Mouse (Mus musculus): ENCODE measurements around the gene Nrap. TPM values are rescaled to one million over a fixed set of nuclear protein-coding genes. Genes with fewer than 3 reads are reported as not detected.
A peak's percentile ranks its signal among the peaks of the same experiment; 100 is the strongest.

The Nrap gene
- polyA plus RNA-seq, 1 experiment, result 0.11 TPM

DNA sequence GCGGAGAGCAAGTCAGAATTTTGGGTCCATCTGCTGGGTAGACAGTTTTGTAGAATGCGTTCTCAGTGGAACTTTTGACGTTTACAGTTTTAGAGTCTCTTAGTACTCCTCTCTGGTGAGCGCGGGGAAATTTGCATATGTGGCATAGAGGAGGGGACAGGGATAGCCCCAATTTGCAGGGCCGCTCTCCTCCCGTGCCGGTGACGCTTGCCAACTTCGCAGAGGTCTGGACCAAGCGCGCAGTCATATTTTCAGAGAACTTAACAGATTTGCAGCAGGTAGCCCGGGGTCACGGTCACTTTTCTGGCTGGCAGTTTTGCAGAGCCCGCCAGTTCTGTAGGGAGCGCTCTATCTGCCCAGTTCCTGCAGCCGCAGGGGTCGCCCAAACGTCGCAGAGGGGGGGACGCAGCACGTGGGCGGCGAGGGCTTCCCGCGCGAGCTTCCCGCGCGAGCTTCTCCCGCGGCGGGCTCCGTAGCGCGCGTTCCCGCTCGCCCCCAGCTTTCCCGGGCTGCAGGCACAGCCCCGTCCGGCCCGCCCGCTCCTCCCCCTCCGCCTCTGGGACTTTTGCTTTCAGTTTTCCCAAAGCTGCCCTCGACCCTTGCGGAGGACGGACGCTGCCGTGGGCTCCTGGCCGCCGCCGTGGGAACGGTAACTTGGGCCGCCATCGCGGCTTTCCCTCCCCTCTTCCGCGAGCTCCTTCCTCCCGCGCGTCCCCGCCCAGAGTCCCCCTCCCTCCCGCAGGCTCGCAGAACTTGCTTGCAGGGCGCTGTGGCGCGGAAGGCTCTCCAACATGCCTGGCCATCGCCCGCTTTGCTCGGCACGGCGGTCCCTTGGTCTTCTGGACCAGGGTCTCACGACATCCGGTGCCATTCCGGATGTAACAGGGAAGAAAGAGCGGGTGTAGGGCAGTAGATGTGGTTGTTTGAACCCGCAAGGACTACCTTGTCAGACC is 7.1 kb upstream of the Nrap start, which contains the start of gene Casp7:
Gene Casp7 (plus strand): TSS at position 461 of the 953 bp plus-strand sequence.
- DNase-seq (ENCODE audit: low spot score), result peak; percentile 55

DNA sequence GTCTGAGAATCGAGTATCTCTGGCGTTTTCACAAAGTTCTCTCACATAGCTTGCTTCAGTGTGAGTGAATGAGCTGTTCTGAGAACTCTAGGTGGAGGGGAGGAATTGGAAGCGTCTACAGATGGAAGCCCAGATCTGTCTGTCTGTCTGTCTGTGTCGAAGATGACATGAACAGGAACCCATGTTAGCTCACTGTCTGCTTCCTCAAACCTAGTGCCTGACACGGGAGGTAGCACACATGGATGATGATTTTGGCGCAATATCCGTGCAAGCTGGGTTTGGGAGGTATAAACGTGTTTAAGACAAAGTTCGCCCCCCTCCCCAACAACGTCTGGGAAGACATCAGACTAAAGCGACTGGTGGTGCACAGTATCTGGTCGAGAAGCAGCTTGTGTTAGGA is 6.4 kb upstream of the Nrap start:
- DNase-seq (ENCODE audit: low spot score), result no peak

DNA sequence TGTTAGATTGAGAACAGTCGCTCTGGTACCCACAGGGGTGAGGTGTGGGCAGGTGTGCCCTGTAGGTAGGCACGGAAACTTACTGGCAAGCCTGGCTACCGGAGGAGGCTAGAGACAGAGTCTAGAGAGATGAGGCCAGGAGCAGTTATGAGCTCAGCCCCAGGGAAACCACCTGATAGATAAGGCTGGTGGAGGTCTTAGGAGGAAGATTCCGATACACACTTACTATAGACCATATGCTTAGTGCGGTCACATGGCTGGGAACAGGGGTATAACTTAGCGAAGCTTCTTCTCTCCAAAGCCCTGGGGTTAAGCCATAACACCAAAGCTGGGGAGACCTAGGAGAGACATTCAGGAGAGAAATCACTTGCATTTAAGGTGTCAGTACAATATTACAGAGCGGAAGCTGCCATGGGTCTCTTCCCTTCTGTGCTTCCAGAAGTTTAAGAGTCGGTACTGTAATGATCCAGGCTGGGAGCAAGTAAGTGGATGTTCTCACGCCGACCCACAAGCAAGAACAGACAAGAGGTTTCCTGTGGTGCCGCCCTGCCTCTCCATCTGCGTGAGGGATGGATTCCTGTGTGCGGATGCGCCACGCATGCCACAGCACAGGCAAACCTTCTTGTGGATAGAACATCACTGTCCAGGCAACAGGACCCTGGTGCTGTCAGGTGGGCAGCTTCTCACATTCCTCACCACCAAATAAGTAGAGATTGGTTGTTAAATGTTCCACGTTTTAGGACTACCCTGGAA is 5.5 kb upstream of the Nrap start:
- DNase-seq (ENCODE audit: low spot score), result no peak

DNA sequence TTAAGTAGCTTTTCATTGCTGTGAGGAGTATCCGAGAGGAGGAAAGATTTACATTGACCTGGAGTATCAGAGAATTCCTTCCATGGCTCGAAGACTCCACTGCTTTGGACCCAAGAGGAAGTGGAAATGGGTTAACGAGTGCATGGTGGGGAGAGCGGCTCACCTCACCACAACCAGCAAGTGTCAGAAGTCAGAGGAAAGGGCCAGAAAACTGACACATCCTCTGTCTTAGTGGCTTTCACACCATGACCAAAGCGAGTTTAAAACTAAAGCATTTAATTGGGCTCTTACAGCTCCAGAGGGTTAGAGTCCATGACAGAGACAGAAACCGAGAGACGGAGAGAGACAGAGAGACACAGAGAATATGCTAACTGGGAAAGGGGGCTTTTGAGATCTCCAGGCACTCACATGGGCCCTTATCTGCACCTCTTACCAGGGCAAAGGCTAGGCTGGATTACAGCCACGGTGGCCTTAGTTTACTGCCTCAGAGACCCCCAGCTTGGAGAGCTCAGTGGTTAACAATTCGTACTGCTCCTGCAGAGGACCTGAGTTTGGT is 3.6 kb upstream of the Nrap start:
- DNase-seq (ENCODE audit: low spot score), result no peak

DNA sequence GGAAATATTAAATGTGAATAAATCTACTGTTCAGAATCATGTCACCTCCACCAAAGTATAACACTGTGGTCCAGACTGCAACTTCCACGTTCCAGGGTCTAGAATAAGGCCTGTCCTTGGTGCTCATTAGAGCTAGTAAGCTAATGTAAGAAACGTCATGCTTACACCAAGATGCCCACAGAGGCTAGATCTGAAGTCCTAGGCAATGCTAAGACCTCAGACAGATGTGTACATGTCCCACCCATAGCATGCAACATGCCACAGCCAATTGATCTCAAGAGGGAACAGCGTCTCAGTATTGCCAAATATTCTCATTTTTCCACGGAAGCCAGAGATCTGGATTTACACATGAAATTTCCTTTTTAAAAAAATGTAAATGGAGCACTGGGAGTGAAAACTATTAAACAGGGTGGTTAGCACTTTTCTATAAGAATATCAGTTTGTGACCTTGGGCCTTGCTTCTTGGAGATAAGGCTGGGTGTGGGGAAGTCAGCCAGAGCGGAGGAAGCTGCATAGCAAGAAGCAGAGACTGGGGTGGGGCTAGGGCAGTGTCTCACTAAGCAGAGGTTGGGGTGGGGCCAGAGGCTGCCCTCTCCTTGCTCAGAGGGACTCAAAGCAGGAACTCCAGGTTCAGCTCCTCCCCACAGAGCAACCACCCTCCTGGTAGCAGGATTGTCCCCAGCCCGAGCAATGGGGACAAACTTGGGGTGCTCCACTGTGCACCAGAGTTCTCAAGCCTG is 1.6 kb upstream of the Nrap start:
- no peak for DNase-seq (ENCODE audit: low spot score)

DNA sequence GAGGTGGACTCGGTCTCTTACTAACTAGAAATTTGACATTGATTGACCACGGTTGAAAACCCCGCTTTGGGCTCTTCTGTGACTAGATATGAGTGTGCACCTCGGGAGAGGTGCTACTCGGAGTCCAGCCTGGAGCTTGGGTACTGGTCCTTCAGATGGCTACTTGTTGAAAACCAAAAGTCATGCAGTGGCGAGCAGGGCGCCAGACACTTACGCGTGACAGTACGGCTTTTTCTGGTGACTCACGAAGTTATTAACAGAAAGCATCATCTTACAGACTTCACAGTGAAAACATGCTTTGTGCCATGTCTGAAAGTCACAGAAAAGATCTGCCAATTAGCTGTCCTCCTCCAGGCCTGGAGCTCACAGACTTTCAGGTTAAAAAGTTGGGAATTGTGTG is 661 bp downstream of the Nrap start:
- DNase-seq (ENCODE audit: low spot score), result no peak

DNA sequence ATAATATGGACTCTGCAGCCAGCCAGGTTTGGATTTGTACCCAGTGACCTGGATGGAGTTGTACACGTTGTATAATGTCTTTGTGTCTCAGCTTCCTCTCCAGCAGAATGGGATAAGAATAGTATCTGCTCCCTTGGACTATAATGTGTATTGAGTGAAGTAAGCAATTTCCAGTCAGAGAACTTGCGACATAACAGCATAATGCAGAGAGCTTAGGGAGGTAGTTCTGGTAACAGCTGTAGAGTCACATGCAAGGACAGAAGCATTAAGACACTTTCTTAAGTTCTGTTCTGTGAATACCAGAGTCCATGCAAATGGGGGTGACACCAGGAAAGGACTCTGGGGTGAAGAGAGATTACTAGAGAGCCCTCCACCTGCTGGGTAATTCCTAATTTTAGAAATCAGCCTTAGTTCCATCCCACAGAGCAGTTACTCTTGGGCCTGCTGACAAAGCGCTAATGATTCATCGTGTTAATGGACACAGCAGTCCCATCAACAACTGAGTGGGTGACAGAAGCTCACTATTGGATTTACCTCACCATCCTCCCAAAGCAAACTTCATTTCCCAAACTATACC is 2.0 kb downstream of the Nrap start:
- no peak for DNase-seq (ENCODE audit: low spot score)

DNA sequence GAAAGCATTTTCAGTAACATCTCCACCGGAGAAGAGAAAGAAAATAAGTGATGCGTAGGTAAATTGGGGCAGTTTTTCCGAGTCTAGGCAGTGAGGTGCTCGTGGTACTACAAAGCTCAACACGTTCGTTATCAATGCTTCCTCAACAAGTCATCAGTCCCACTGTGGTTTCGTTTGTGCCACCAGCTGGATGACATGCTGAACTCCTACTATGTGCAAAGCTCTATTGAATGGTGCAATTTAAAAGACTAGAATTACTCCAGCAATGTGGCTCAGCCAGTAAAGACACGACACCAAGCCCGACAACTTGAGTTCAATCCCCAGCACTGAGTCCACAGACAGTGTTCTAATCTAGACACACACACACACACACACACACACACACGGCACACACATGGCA is 3.7 kb downstream of the Nrap start:
- no peak for DNase-seq (ENCODE audit: low spot score)

DNA sequence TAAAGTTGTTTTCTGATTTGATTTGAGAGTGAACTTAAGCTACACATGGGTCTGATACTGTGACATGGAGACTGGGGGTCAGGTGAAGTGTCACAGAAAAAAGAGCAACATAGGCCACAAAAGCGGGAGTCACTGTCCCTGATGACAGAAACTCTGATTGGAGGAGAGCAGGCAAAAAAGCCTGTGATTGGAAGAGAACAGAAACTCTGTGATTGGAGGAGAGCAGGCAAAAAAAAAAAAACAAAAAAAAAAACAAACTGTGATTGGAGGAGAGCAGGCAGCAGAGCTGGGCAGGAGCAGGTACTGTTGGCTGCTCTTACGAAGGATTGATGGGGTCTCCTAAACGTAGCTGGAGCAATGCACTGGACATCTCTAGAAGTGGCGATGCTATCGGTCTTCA is 4.3 kb downstream of the Nrap start:
- DNase-seq (ENCODE audit: low spot score), result no peak

DNA sequence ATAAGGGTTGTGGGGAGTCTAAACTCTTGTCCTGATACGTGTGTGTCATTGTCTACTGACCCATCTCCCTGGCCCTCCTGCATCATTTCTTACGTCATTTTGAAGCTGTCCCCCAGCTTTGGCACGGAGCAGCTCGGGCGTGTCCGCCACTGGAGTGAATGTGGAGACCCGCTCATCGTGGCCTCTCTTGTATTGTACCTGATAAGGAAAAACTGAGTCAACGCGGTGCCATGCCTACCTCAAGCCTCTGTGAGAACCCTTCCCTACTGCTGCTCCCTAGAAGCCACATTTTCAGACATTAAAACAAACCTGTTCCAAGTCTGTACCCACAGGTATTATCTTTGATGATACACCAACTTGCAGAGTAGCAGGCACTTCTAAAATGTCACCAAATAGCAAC is 8.4 kb downstream of the Nrap start:
- no peak for DNase-seq (ENCODE audit: low spot score)

DNA sequence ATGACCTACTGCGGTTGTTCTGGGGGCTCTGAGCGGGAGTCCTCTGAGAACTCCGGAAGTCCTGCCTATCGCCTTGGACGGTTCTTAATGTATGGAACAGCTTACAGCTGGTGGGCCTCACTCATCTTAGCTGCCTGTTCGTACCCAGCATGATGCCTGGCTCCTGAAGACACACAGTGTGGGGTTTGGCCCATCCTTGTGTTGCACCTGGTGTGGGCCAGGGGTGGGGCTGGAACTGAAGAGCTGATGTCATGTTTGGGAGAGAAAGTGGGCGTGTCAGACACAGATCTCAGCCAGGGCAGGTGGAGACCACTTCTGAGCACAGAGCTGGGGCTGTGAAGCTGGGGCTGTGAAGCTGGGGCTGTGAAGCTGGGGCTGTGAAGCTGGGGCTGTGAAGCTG is 9.5 kb downstream of the Nrap start:
- no peak for DNase-seq (ENCODE audit: low spot score)

DNA sequence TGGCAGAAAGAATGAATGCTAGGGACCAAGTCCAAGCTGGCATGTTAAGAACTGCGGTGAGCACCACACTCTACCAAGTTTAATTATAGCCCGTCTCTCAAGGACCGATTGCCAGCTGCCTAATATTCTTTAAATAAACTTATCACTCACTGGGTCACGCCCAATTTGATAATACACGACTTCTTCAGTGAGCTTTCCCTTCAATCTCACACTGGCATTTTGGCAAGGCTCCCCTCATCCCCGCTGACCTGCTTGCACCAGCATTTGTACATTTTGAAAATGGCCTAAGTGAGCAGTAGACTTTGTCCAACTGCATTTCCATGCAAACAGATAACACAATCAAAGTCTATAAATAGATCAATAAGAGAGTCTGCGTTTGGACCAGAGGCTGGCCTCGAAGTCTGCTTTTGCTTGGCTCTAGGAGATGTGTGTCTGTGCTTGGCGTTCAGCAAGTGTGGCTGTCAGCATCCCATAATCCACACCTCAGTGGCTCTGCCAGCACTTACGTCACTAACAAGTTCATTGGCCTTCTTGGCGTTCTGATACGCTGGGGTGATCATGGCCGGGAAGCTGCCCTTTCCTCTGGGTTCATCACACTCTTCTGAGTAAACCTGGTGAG is 11.2 kb downstream of the Nrap start:
- no peak for DNase-seq (ENCODE audit: low spot score)

DNA sequence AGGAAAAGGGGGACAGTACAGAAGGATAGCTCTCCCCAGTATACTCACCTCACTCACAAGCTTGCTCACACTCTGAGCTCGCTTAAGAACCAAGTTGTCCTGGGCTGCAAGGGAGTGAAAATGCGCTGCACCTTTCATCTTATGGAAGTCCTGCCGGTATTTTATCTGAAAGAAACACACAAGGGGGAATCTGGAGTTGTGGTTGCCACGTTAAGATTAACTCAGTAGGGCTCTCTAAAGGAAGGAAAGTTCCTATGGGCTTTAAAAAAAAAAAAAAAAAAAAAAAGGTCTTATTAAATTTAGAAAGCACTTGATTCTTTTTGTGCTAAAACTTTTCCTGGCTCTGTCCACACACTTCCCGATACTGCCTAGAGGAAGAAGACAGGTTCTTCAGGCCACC is 11.8 kb downstream of the Nrap start:
- DNase-seq (ENCODE audit: low spot score), result no peak

DNA sequence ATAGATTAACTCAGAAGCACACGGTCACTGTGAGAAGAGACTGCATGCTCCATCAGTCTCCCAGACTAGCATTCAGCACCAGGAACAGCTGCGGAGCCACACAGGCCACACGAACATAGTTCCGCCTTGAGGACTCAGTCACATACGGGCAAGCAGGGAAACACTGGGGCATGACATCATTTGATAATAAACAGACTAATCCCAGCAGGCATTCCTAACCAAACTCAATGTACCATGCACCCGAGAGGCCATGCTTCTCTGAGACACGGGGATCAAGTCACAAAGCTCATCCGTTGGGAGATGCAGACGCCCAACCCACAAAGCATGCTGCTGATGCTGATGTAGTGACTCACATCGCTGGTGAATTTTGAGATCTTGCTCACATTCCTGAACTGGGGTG is 15.8 kb downstream of the Nrap start:
- DNase-seq (ENCODE audit: low spot score), result no peak

DNA sequence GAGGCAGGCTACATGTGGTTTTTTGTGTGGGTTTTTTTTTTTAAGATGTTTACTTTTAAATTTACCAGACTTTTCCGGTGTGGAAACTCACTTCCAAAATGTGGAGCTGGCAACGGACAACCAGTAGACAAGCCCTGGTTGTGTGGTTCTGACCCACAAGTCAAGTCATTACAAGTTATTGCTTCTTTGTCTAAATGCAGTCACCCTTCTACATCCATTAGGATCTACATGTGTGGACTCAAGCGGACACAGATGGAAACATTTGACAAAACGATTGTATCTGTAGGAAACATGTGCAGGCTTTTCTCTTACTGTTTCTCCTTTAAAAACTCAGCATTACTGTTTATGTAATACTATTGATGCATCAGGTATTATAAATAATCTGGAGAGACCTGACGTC is 16.6 kb downstream of the Nrap start:
- DNase-seq (ENCODE audit: low spot score), result no peak

DNA sequence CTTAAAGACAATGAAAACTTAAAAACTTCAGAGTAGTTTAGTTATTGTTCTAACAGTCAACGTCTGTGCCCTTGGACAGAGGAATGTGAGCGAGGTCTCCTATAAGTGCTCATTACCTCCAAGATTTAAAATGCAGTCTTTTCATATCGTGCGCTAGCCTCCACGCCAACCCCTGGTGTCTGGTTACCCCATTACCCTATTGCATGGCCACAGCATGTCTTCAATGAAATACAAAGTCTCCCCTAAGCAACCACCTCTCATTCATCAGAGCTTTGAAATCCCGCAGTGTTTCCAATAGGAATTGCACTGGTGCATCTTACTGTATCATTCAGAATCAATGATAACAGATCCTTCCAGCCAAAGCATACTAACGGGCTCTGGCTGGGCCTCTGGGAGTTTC is 17.6 kb downstream of the Nrap start:
- no peak for DNase-seq (ENCODE audit: low spot score)

DNA sequence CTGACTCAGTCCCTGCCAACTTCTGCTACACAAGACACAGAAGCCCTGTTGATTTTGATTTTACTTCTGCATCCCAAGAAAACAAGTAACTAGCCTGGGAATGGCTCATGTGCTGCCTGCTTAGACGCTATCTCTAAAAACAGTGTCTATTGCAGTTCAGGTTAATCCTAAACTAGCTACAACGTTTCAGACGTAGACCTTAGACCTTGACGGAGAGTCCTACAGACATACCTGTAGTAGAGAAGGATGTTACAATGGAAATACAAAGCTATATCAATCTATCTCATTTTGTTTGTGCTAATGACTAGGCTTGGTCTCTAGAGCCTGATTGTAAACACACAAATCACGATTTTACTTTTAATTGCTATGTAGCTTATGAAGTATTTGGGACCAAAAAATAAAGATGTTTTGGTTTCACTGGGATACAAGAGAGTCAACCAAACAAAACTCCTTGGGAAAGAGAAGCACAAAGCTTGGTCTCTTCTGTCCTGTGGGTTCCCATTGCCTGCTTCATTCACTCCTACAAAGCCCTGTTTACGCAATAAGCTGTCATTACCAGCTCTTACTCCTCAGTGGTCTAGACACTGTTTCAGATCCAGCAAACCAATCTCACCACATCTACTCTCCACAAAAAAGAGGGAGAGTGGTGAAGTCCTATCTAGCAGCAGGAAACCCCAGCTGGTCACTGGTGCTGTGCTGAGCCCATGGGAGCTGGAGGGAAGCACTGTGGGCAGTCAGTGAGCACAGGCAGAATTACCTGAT is 19.3 kb downstream of the Nrap start:
- no peak for DNase-seq (ENCODE audit: low spot score)

DNA sequence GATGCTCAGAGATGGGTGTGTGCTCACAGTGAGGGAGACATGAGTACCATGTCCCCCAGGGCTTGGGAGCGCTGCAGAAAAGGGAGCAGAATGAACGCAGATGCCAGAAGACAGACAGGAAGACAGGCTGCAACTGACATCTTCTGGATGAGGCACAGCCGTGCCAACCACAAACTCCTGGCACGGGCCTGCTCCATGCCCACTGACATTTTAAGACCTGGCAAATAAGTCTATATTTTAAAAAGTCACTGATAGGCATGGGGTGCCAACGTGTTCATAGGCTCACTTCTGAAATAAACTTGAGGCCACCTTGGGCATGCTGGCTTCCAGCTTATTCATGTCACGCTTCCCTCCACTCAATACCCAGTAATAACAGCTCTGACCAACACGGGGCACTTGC is 20.9 kb downstream of the Nrap start:
- no peak for DNase-seq (ENCODE audit: low spot score)

DNA sequence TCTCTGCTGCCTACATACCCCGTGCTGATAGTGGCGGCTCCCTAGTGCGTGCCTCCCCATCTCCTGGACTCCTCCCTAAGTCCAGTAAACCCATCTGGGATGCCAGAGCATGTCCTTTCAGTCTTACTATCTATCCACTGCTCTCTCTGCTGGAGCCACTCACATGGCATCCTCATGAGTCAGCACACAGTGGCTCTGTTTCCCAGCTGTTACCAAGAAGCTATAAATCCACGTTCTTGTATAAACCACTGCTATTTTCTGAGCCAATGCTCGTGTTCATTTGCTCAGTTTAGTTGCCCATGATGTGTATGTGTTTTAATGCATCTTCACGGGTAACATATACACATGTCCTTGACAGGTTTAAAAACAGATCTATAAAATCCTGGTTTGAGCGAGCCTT is 22.1 kb downstream of the Nrap start:
- DNase-seq (ENCODE audit: low spot score), result no peak

DNA sequence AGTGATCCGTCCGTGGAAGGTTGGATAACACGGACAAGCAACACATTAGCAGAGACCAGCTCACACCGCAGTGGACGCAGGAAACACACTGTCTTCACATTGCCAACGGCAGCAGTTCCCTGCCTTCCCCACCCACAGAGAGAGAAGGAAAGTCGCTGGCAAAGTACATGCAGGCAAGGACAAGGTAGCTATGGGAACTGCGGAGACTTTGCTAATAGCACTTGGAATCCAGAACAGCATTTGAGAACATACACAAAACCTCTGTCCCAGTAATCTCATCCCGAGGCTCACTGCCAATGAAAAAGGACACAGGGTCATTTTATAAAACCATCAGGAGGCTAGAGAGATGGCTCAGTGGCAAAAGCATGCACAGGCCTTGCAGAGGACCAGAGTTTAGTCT is 23.2 kb downstream of the Nrap start:
- DNase-seq (ENCODE audit: low spot score), result no peak

DNA sequence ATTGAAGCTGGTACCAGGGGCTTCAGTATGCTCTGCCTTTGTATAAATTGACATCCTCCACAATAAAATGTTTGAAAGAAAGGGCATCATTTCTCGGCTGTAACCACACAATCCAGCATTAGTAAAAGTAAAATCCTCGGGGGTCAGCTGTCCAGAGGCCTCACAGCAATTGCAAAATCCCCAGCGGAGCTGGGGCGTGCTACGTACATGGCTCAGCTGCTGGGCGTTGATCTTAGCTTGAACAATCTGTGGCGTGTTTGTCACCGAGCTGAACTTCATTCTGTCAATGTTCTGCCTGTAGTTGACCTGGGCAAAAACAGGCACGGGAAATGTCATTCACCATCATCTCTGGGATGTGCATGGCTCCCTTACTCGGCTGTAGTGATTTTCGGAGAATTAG is 23.7 kb downstream of the Nrap start:
- no peak for DNase-seq (ENCODE audit: low spot score)

Data from urinary bladder, adult 2 months (tissue).